Mouse (Mus musculus) urinary bladder, adult 18-20 months (tissue): ENCODE measurements around the gene Gm853.

ENCODE experiments used
- DNase-seq, 2 experiments: peaks; one replicate each; pipeline ENCODE4 v3.0.0; 2022; ENCODE audit warnings: low spot score in 2 of 2, mixed read lengths in 2 of 2

Gm853 gene

GRCm38 (mm10) chr4:130174335-130175031 lies 47.7 kb downstream of the Gm853 start:
- peak; percentile 67 to 72 for DNase-seq

- DNase-seq, result peak in 1 of 2 experiments; percentile 35
Observed at GRCm38 (mm10) chr4:130173911-130174311, 48.3 kb downstream of the Gm853 start.

- no peak for DNase-seq
Observed at GRCm38 (mm10) chr4:130173060-130173822, 49.0 kb downstream of the Gm853 start.

- DNase-seq, result peak in 1 of 2 experiments; percentile 40
Observed at GRCm38 (mm10) chr4:130171951-130172765, 50.0 kb downstream of the Gm853 start.

DNA sequence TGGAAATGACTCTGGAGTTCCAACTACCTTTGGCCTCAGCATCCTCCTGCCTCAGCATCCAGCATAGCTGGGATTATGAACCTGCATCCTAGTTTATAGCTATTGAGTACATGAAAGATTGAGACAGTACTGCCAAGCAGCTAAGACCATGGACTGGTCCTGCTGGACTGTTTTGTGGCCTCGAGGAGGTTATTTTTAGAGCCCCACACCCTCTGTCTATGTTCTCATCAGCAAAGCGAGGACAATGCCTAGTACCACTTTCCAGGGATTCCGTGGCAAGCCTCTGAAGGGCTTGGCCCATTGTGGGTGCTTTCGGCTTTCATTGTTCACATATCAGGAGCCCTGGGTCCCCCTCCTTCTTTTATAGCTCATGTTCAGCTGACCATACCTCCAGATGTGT lies 51.8 kb downstream of the Gm853 start:
- DNase-seq, result no peak

DNA sequence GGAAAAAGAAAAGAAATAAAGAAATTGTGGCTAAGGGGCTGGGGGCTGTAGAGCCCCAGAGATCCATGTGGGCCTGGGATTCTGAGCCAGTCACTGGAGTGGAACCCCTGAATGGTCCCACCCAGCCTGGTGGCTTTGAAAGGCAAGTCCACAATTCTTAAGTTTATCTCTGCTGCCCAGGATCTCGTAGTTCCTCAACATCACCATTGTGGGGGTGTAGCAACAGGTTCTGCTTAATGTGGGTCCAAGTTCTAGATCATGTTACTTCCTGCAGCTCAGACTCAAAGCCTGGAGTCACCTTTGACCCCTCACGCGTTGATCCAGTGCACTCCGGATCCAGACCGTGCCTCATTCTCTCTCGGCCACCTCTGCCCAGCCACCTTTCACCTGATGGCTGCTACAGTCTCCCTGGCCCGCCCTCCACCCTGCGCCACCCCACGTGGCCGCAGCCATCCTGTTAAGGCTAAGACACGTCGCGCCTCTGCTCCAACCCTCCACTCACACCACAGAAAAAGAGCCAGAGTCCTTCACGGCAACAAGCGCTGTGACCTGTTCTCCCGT lies 52.7 kb downstream of the Gm853 start:
- DNase-seq, result no peak

- peak; percentile 79 to 84 for DNase-seq
Observed at GRCm38 (mm10) chr4:130168280-130169183, 53.7 kb downstream of the Gm853 start.

DNA sequence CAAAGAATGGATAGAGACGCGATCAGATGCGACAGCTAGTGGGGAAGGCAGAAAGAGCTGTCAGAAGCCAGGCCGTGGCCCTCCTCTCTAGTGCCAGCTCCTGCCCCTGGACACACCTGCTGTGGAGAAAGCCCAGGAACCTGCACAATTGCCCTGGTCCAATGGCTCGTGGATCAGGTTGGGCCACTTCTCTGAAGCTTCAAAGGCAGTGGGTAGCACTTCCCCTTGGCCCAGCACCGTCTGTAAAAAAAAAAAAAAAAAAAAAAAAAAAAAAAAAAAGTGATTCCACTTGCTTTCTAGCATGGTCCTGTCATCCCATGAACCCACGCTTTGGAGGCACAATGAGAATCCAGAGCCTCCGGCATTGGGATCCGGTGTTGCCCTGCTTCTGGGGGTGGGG lies 54.4 kb downstream of the Gm853 start:
- no peak for DNase-seq

DNA sequence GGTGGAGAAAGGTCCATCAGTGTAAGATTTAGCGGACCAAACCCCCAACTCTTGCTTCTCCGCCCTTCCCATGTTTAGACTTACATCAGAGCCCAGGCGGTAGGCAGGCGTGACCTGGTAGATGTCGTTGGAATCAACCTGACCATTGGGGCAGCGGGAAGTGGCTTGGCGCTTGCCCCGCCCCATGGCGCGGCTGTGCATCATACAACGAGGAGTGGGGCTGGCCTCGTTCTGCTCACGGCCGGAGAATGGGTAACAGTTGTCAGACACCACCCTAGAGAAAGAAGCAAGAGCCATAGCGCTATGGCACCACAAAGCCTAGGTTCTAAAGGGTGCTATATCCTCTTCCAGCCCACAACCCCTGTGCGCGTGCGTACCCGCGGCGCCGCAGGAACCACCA lies 54.9 kb downstream of the Gm853 start:
- DNase-seq, result no peak

- DNase-seq, result no peak
Observed at GRCm38 (mm10) chr4:130166592-130166991, 55.6 kb downstream of the Gm853 start.

GRCm38 (mm10) chr4:130166061-130166460 lies 56.1 kb downstream of the Gm853 start:
- DNase-seq, result no peak

- no peak for DNase-seq
Observed at GRCm38 (mm10) chr4:130164121-130164520, 58.1 kb downstream of the Gm853 start.

DNA sequence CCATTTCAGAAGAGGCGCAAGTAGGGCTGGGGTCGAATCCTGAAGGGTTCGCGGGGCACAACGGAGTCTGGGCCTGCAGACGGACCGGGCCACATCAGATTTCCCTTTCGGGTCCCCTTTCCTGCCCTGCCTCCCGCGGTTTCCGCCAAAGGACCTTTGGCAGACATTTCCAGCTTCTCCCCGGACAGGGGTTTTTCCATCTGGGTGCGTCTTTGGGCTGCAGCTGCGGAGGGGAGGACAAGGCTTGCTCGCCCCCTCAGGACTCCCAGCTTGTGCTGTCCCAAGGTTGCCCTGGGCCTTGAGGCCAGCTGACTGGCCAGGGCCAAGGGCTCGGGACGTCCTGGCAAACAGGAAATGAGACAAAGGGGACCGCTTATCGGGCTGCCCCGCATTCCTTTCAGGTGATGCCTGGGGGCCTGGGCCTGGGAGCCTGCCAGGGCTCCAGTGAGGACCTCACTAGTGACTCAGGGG lies 58.8 kb downstream of the Gm853 start:
- DNase-seq, result peak in 1 of 2 experiments; percentile 48

DNA sequence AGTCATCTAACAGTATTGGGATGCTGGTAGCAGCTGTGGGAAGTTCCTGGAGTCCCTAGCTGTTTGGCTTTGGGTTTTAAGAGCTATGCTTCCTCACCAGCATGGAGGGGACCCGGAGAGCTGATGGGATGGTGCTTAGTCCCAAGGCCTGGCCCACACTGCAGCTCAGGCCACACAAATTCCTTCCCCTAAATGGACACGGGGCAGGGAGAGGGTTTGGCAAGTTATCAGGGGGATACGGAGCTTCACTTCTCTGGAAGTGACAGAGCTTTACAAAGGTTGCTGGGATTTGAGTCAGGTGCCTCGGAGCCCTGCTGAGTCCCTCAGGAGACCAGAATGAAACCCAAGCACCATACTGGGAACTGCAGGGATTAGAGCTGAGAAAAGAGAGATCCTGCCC lies 60.9 kb downstream of the Gm853 start:
- no peak for DNase-seq
